Mouse (Mus musculus) ES-E14 (cell line): ENCODE results near the gene Lgi1.

ENCODE experiments used
- CHD2 ChIP-seq: IDR thresholded peaks from 2 replicates; pipeline ENCODE4 v1.6.1; 2014; ENCODE audit warnings: mild to moderate bottlenecking, low read depth, low read length, inconsistent platforms
- ZC3H11A ChIP-seq: IDR thresholded peaks from 2 replicates; pipeline ENCODE4 v1.6.1; 2012; ENCODE audit warnings: low read depth, mild to moderate bottlenecking, inconsistent platforms, low read length, borderline replicate concordance
- ZNF384 ChIP-seq: IDR thresholded peaks from 2 replicates; pipeline ENCODE4 v1.6.1; 2012; ENCODE audit warnings: low read depth, low read length, inconsistent platforms

DNA sequence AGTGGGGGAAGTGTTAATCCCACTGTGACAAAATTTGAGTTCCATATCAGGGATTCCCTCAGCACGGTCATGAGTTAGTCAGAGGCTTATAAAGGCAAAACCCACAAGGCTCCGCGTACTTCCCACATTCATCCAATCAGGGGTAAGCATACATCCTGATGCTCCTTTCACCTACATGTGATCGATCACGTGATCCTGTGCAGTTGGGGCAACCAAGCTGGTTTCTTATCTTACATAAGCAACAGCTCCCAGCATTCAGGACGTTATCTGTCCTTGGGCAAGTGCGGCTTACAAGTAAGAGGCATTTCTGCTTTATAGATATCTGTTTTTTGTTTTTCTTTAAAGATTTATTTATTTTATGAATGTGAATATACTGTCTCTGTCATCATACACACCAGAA, 63.7 kb downstream of the Lgi1 start:
- no peak for TF ChIP-seq CHD2
- no peak for TF ChIP-seq ZNF384
- no peak for TF ChIP-seq ZC3H11A
